Mouse (Mus musculus) bone marrow macrophage, adult 2 months (primary cell): ENCODE measurements at regions not wholly inside any gene's neighbourhood (a gene's known extent, or its start where the extent isn't known, plus 50 kb on each side); places are given as distances from the start of the nearest gene placed in this dataset.

Experiments used
- CTCF ChIP-seq: IDR thresholded peaks from 2 replicates; pipeline ENCODE4 v1.5.1; 2012; ENCODE audit warnings: low read depth, mild to moderate bottlenecking, low read length, moderate library complexity
- POLR2A ChIP-seq: IDR thresholded peaks from 2 replicates; pipeline ENCODE4 v1.6.1; 2012; ENCODE audit warnings: mild to moderate bottlenecking, low read depth, low read length, borderline replicate concordance

- TF ChIP-seq POLR2A, result no peak
- TF ChIP-seq CTCF, result no peak
Measured at GRCm38 (mm10) chr2:75446996-75447715, 211.9 kb upstream of the Hnrnpa3 start.
